In the genomic region with DNA sequence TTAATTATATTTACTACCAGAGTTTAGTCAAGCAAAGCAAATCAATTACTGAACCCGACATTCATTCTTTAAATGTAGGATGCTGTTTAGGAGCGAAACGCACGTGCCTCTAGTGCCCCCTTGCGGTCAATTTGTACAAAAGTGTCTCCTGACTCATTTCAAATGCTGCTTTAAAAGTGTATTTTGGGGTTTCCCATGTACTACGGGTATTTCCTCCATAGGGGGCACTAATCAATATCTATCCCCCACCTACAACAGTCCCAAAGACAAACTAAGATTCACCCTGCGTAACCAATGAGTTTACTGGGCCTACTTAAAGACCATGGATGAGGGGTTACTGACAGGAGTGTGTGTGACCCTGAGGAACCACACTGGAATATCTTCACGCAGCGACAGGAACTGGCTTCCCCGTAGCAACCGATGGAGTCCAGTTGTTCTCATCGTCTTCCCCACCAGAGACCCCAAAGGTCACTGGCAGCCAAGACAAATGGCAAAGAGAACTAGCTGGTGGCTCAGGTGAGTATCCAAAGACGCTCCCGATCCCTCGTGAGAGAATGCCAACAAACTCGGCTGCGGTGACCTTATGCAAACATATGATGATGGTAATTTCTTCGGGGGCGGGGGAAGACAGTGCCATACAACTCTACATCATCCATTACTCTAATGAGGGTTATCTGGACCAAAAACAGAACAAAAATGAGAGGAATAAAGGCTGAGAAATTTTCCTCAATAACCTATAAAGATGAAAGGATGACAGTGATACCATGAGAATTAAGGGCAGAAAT, we compare ENCODE assay signal across 8 mouse cellular contexts. TPM values are rescaled to one million over a fixed set of nuclear protein-coding genes. Genes with fewer than 3 reads are reported as not detected.
DNase-seq lines count a peak whose midpoint lies in the region; ATAC-seq lines count a peak whose summit lies in the region.

No protein-coding gene starts in this region.

- H3K27me3 ChIP-seq in heart, embryonic 11.5 days (ENCODE audit: control insufficient read depth, insufficient read depth, low read length): no peaks in the 10 kb centered on the region
- no peaks in the 10 kb centered on the region for H3K27me3 ChIP-seq in midbrain, embryonic 15.5 days (replicated peaks)

- no peak overlapping the region for H3K27ac ChIP-seq in heart, embryonic 11.5 days (ENCODE audit: low read depth, low read length)
- H3K27ac ChIP-seq in midbrain, embryonic 15.5 days: no peak overlapping the region

- no peaks in the 10 kb centered on the region for H3K9me3 ChIP-seq in heart, embryonic 11.5 days (replicated peaks; ENCODE audit: control insufficient read depth, low read length)
- H3K9me3 ChIP-seq in midbrain, embryonic 15.5 days: no peaks in the 10 kb centered on the region

- no peaks in the 10 kb centered on the region for H3K36me3 ChIP-seq in heart, embryonic 11.5 days (ENCODE audit: control insufficient read depth, insufficient read depth, low read length)
- H3K36me3 ChIP-seq in midbrain, embryonic 15.5 days (replicated peaks): no peaks in the 10 kb centered on the region

- H3K4me1 ChIP-seq in heart, embryonic 11.5 days (ENCODE audit: control insufficient read depth, insufficient read depth, low read length): no peaks in the 10 kb centered on the region
- H3K4me1 ChIP-seq in midbrain, embryonic 15.5 days: no peaks in the 10 kb centered on the region

- no peak for ATAC-seq in heart, embryonic 11.5 days (replicated peaks; ENCODE audit: insufficient number of reproducible peaks, low FRiP score, low TSS enrichment)
- peak; percentile 80 for ATAC-seq in midbrain, embryonic 15.5 days (replicated peaks)

- DNase-seq in heart, adult 18-20 months: peak; percentile 71 to 90
- peak; percentile 87 to 92 for DNase-seq in cerebellum, postnatal 14 days
- DNase-seq in gastrocnemius, adult 8-10 months (ENCODE audit: low spot score in 2 of 2): peak; percentile 7 to 18
- peak; percentile 26 for DNase-seq in kidney, adult 11 months
- DNase-seq in left cerebral cortex, postnatal 36 days (ENCODE audit: low spot score in 2 of 2): peak; percentile 49 to 61
- DNase-seq in spleen, postnatal 10 days (ENCODE audit: low spot score in 2 of 2): peak; percentile 38 to 84

- intact Hi-C loops in left cerebral cortex, postnatal 36 days (cut with DNase I): loop anchor here (2.0 to 10.0 kb wide), 2 partner anchors 338 to 376 kb away; no protein-coding TSS in a partner anchor

- 57% methylated on average over 19 of the region's 19 CpGs for WGBS in heart, embryonic 11.5 days (ENCODE audit: insufficient replicate concordance)
- 58% methylated on average over 19 of the region's 19 CpGs for WGBS in midbrain, embryonic 15.5 days

- H3K9ac ChIP-seq in heart, embryonic 11.5 days (ENCODE audit: low read depth, low read length): no peak overlapping the region
- H3K9ac ChIP-seq in midbrain, embryonic 15.5 days: no peak overlapping the region

- no peak overlapping the region for H3K4me2 ChIP-seq in heart, embryonic 11.5 days
- H3K4me2 ChIP-seq in midbrain, embryonic 15.5 days: no peak overlapping the region

- no peak overlapping the region for H3K4me3 ChIP-seq in heart, embryonic 11.5 days (ENCODE audit: low read depth, low read length)
- H3K4me3 ChIP-seq in midbrain, embryonic 15.5 days: no peak overlapping the region

RNA-seq across cellular contexts. Expression of gene Nfkbiz, which starts 14.4 kb away (rescaled TPM):
- total RNA-seq in heart, adult 18-20 months (2021): 1 to 10 TPM; 1.8 to 2.3 TPM
- 3.5 and 3.7 TPM in 2 replicates for polyA plus RNA-seq in heart, embryonic 11.5 days (2014; fragmentation: Nextera tagmentation; extraction: Ambion mirVana)
- total RNA-seq in gastrocnemius, adult 8-10 months (2022): 1 to 10 TPM in 2 of 4 experiments, under 1 TPM in 2; 0.61 to 1.1 (median 0.93) TPM
- 1 to 10 TPM; 2.9 to 3.8 TPM for total RNA-seq in left cerebral cortex, postnatal 36 days (2021)
- polyA plus RNA-seq in midbrain, embryonic 15.5 days (2015; fragmentation: Nextera tagmentation; extraction: Ambion mirVana): 0.96 and 1.3 TPM in 2 replicates

RNA-seq across cellular contexts. Expression of gene Nxpe3, which starts 42.0 kb away (rescaled TPM):
- under 1 TPM; 0.40 to 0.93 TPM for total RNA-seq in heart, adult 18-20 months (2021)
- 0.99 and 1.2 TPM in 2 replicates for polyA plus RNA-seq in heart, embryonic 11.5 days (2014; fragmentation: Nextera tagmentation; extraction: Ambion mirVana)
- under 1 TPM; 0.27 to 0.70 (median 0.38) TPM for total RNA-seq in gastrocnemius, adult 8-10 months (2022)
- 10 to 100 TPM in 1 of 2 experiments, 1 to 10 TPM in 1; 9.9 to 11.4 TPM for total RNA-seq in left cerebral cortex, postnatal 36 days (2021)
- 1.3 and 1.5 TPM in 2 replicates for polyA plus RNA-seq in midbrain, embryonic 15.5 days (2015; fragmentation: Nextera tagmentation; extraction: Ambion mirVana)

Comparison
In these comparisons a context has a peak if more than half of its experiments do, and no peak if none do; other contexts are left out.
1. DNase-seq: peak in every context shown above with its lines; median percentile 90 in cerebellum, postnatal 14 days; 80 in heart, adult 18-20 months; 61 in spleen, postnatal 10 days; 55 in left cerebral cortex, postnatal 36 days; 26 in kidney, adult 11 months; 12 in gastrocnemius, adult 8-10 months.
2. RNA of gene Nxpe3, which starts 42.0 kb away (total RNA-seq): 9.9 to 11.4 TPM in left cerebral cortex, postnatal 36 days; 0.40 to 0.93 TPM in heart, adult 18-20 months and 0.27 to 0.70 TPM in gastrocnemius, adult 8-10 months; every median in the first group is over 4 times any median in the second.